Mouse (Mus musculus) left cerebral cortex, adult 18-20 months (tissue): ENCODE results near the gene Setdb2. TPM values are rescaled to one million over a fixed set of nuclear protein-coding genes. Genes with fewer than 3 reads are reported as not detected.

Experiments used
- DNase-seq, 2 experiments: peaks; one replicate each; pipeline ENCODE4 v3.0.0; 2021 to 2022; ENCODE audit warnings: low spot score in 2 of 2, mixed read lengths in 1 of 2
- total RNA-seq, 2 experiments: library from RNA; stranded (reverse); gene quantifications; 2 replicates each; pipeline ENCODE4 v1.2.3; 2021

The Setdb2 gene
- total RNA-seq, 2 experiments from 2014 or later, result 4.9 to 7.1 TPM

GRCm38 (mm10) chr14:59370348-59371068, 70.2 kb downstream of the Setdb2 start:
- DNase-seq, result no peak

GRCm38 (mm10) chr14:59366386-59367105, 74.1 kb downstream of the Setdb2 start:
- DNase-seq, result no peak

GRCm38 (mm10) chr14:59365244-59365644, 75.4 kb downstream of the Setdb2 start, which contains the start of gene Phf11d:
Gene Phf11d, minus strand, starts transcription at chr14:59365470.
- no peak for DNase-seq

Other genes starting within 250 kb of the Setdb2 start
- 10 to 100 TPM; 31.1 to 32.0 TPM for gene Rcbtb1, start 239.7 kb downstream of the Setdb2 start, total RNA-seq
- gene Gm6904, start 180.7 kb downstream of the Setdb2 start, total RNA-seq, result not detected
- not detected for gene Phf11a, start 143.4 kb downstream of the Setdb2 start, total RNA-seq
- gene Phf11b, start 99.5 kb downstream of the Setdb2 start, total RNA-seq, result under 1 TPM; 0.60 to 0.82 TPM
- gene Phf11d, start 75.4 kb downstream of the Setdb2 start, total RNA-seq, result under 1 TPM; 0.81 to 0.84 TPM
- under 1 TPM; 0.28 to 0.37 TPM for gene Phf11c, start 45.5 kb downstream of the Setdb2 start, total RNA-seq
- 10 to 100 TPM; 27.1 to 27.7 TPM for gene Cab39l, start 88 bp upstream of the Setdb2 start, total RNA-seq
- gene Cdadc1, start 157.1 kb upstream of the Setdb2 start, total RNA-seq, result 10 to 100 TPM; 66.5 to 69.9 TPM
- 1 to 10 TPM; 3.0 to 4.8 TPM for gene Shisa2, start 184.4 kb upstream of the Setdb2 start, total RNA-seq